Mouse (Mus musculus) thymus, adult 18-20 months (tissue): ENCODE results near the gene Fsip1.
"Not testable (repeated sequence)": the region's sequence is repeated elsewhere in the genome, so short reads cannot be mapped to it uniquely, and the experiment has no call there.

Experiments used
- DNase-seq, 2 experiments: peaks; one replicate each; pipeline ENCODE4 v3.0.0; 2022; ENCODE audit warnings: mixed read lengths in 2 of 2

Gene Fsip1

DNA sequence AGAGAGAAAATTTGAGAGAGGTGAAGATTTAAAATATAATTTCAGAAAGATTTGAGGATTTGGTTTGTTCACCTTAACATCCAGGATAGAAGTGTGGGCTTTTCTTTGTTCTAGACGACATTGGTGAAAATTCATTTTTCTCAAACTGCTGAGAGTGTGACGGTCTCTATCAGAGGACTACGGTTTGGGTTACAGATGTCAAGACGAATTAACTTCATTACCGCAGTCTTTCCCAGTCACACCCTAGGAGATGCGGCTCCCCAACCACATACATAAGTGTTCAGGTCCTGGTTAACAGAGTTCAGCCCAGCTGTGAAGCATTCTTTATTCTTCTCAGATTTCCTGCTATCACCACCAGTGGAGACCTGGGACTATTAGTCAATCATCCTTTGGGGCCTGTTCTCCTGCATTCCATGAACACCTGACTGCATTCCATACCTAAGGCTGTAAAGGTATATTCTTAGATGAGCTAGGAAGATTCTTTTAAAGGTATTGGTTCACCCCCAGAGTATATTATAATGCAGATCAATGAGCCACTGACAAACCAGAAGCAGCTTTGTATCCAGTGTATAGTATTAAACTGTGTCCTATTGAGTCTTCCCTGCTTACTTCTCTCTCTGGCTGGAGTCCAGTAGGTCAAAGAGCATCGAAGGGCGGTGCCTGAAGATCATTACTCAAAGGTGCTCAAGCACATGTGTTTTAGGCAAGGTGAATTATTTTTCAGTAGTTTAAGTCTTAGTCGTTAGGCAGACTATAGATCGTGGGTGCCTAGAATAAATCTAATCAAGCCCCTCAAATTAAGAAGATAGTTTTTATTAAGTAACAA, 82.0 kb downstream of the Fsip1 start:
- DNase-seq: no peak

GRCm38 (mm10) chr2:118168225-118168624, 88.5 kb downstream of the Fsip1 start:
- no peak for DNase-seq

DNA sequence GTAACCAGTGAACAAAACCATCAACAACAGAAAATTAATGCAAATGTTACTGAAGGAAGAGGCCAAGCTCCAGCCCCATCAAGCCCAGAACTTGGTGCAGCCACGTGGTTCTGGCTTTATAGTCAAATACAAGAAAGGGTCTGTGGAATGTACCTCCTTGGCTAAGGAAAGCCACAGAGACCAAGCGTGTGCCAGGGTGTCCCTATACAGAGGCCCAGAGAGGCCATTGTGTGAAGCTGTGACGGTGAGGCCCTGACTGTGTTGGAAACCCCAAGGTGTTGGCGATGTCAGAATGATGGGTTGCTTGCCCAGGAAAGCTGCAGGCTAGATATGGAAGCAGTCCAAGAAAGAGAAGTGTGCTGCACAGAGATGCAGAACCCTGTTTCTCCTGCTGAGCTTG, 89.0 kb downstream of the Fsip1 start:
- DNase-seq: no peak

DNA sequence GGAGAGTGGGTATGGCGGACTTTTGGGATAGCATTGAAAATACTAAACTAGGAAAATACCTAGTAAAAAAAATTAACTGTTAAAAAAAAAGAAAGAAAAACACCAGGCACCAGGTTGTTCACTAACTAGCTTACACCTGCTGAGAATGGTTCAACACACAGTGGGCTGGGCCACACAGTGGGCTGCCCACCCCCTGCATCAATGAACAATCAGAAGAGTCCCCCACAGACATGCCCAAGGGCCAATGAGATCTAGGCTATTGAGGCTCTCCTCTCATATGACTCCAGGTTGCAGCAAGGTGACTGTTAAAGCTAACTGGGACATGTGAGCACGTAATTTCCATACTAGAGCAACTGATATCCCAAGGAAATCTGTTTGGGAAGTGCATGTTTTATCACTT, 91.1 kb downstream of the Fsip1 start:
- DNase-seq: no peak

- DNase-seq: no peak
These were observed 92.6 kb downstream of the Fsip1 start for GRCm38 (mm10) chr2:118164137-118164536.

DNA sequence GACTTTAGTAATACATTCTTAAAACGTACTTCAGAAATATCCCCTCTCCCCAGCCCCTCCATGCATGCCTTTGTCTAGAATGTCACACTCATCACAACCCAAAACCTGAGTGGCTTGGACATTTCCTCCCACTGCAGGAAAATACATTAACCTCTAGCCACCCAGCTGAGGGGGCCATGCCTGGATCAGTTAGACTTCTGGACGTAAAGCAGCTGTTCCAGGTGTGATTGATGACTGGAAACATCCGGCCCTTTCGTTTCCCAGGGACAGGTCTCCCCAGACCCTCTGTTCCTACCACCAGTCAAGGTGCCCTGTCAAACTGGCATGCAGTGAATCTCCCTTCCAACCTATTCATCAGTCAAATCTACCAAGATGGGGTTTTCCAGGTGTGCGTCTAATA, 94.3 kb downstream of the Fsip1 start:
- DNase-seq: no peak

GRCm38 (mm10) chr2:118160991-118161390, 95.8 kb downstream of the Fsip1 start:
- no peak for DNase-seq

- DNase-seq: no peak
These were observed 96.2 kb downstream of the Fsip1 start for GRCm38 (mm10) chr2:118160547-118160946.

DNA sequence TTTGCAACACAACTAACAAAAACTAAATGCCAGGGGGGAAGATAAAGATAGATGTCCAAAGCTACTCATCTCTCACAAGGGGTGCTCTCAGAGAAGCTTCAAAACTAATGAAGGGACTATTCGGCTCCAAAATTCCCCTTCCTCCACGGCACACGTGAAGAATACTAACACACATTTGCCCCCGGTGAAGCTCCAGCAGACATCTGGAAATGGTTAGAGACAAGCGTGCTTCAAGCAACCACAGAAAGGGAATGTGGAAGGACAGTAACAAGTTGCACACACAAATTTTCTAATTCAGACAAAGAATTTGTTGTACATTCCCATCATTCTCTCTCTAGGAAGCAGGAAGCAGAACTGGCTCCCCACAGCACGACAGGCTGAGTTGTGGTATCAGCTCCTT, 97.6 kb downstream of the Fsip1 start:
- no peak for DNase-seq

DNA sequence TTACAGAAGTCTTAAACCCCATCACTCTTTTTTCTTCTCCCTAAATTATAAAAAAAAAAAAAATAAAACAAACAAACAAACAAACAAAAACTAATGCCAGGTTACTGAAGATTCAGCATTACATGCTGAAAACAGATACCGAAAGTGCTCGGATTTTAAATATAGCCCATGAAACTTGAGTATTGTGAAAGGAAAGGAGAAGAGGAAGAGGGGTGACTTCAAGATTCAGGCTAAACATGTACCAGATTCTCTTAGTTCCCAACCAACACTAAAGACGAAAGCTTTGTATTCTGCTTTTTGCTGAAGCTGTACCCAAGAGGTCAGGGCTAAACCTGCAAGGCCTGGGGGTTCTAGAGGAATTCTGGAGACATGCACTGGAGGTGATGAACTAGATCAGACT, 98.7 kb downstream of the Fsip1 start:
- DNase-seq: no peak

GRCm38 (mm10) chr2:118149855-118150563, 106.8 kb downstream of the Fsip1 start:
- DNase-seq: no peak

DNA sequence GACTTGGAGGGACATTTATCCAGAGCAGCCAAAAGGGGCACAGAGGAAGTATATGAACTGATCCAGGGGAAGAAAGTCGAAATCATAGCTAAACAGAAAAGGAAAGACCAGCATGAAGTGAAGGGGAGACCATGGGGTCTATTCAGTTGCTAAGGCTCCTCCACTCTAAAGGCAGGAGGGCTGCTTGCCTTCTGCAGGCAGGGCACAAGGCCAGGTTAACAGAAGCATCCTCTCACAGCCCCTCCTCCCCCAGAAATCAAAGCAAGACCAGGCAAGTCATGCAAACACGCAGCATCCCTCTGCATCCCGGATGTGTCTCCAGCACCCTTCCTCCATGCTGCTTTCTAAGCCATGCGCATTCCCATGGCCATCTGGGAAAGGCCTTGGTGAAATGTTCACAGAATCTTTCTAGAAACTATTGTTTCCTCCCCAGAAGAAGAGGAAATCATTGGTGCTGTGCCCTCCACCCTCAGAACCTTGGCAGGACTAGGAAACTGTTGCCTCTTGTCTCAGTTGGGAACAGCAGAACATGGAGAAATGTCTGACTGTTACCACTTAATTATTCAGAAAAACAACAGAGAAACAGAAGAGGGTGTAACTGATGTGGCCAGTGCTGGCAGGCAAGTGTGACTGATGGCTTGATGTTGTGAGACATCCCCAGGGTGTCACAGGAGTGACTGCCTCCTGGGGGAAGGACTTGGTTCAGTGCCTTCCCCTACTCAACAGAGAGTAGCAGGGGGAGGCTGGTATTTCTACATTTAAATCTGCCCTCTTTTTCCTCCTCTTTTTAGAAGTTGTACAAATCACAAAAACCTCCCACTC, 108.2 kb downstream of the Fsip1 start:
- DNase-seq: no peak

GRCm38 (mm10) chr2:118147749-118148148, 109.0 kb downstream of the Fsip1 start:
- not testable (repeated sequence) for DNase-seq

DNA sequence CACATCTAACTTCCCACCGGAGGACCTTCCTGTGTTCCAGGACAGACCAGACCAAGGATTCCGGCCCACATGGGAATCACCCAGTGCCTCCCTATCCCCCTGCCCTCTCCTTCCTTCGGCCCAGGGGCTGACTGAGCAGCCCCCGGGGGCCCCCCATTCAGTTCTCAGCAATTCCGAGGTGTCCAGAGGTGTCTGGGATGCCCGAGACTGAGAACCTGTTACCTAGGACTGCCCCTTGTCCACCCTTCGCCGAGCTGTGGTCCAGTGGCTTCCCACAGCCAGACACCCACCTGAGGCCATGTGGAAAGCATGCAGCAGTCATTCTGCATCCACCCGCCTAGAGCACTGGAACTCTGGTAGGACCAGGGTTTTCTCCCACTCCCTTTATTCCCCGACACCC, 115.1 kb downstream of the Fsip1 start:
- DNase-seq: no peak

DNA sequence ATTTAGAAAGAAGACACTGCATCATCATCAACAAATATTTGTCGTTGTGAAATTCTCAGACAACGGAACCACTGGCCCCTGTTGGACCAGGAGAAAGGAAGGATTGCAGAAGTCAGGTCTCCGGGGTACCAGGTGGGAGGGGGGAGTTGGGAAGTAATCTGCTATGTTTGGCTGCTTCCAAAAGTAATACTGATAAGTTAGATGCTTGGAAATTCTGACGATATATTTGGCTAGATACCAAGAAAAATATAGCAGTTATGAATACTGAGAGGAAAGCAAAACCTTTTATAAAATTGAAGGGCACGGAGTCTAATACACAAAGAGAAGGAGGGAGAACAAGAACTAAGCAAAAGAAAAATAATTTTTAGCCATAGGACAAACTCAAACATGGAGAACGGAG, 117.5 kb downstream of the Fsip1 start:
- no peak for DNase-seq

DNA sequence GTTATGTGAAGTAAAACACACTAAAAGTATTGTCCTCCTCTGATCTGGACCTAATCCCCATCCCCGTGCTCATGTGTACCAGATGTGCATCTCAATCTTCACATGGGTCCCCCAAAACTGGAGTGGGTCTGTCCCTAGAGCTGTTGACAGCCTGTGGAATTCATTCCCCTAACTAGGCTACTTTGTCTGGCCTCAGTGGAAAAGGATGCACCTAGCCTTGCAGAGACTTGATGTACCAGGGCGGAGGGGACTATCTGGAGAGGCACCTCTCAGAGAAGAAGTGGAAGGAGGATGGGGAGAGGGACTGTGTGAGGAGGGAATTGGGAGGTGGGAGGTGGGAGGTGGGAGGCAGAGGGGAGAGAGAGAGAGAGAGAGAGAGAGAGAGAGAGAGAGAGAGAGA, 119.0 kb downstream of the Fsip1 start:
- no peak for DNase-seq

DNA sequence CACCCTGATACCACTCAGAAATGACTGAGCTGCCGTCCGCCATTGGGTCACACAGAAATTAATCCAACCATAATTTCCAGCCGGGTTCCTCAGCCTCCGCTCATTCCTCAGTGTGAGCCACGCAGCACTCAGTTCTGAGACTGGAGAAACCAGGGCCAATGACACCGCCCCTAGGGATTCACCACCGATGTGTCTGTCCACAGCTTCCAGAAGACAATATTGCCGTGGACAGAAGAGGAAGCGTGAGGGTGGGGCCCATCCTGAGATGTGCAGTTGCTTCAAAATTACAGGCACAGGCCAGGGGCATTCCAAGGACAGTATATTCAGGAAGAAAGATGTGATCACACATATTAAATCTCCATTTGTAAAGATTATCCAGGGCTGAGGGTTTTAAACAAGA, 119.7 kb downstream of the Fsip1 start:
- DNase-seq: no peak

- DNase-seq: no peak
These were observed 128.5 kb downstream of the Fsip1 start for GRCm38 (mm10) chr2:118128313-118128712.

DNA sequence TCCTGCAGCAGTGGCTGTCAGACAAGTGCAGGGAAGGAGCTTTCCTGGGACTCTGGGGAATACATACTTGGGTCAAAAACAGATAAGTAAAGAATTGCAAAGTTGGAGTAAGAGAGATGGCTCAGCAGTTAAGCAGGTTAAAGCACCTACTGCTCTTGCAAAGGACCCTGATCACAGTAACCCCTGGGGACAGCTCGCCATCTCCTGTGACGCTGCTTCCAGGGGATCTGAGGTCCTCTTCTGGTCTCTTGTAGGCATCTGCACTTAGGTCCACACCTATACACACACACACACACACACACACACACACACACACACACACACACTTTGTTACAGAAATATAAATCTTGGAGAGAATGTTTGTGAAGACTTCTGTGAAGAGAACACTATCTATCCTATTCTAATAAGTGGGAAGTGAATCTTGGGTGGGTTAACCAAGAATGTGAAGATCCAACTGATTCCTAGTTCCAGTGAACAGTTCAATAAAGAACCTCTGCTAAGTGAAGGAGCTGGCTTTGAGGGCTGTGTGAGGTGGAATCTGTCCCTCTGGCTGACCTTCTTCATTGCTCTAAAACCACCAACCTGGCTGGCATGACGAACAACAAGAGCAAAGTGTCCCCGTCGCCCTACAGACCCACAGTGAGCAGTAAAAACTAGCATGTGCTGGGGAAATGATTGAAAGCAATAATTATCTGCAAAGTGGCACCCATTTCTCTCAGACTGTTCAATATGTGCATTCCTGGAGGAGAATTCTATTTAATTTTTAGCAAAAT, 129.1 kb downstream of the Fsip1 start:
- no peak for DNase-seq

- DNase-seq: no peak
These were observed 130.8 kb downstream of the Fsip1 start for GRCm38 (mm10) chr2:118125943-118126470.

DNA sequence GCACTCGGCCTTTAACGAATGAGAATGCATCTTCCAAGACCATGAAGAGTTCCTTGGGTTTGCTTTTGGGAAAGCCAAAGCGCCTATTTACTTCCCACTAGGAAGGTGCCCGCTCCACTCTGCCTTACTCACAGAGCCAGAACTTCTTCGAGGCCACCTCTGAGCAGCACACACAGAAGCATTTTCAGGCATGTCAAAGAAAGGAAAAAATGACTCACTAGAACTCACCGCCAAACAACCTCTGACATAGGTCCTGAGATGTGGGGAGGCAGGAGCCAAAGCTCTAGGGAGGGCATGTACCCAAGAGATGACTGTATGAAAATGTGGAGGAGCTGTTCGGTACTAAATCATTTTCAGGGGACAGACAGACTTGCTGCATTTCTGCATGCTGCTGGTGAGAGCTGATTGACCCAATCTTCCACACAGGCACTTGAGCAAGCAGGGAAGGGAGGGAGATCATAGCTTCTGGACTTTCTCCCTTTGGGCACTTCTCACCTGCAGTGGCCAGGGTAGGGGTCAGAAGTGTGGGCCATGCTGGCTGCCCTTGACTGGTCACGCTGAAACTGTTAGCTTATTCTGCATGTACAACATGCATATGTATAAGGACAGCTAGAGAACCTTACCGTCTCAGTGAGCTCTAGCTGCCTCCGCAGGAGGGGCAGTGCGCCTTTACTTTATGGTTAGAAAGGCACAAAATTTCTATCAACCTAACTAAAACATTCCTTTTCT, 131.4 kb downstream of the Fsip1 start:
- no peak for DNase-seq

GRCm38 (mm10) chr2:118124437-118124836, 132.3 kb downstream of the Fsip1 start:
- no peak for DNase-seq
